Mouse (Mus musculus): ENCODE data around the gene Pmm1.
"Not testable (repeated sequence)": the region's sequence is repeated elsewhere in the genome, so short reads cannot be mapped to it uniquely, and the experiment has no call there.

The Pmm1 gene

GRCm38 (mm10) chr15:81925760-81926445 is 34.8 kb downstream of the Pmm1 start, which contains the start of gene Polr3h:
Gene Polr3h (minus strand): TSS chr15:81926240.
- peak; percentile 96 for DNase-seq

- DNase-seq = no peak
Observed at GRCm38 (mm10) chr15:81924933-81925332, 35.8 kb downstream of the Pmm1 start.

GRCm38 (mm10) chr15:81921255-81921654 is 39.5 kb downstream of the Pmm1 start:
- no peak for DNase-seq

GRCm38 (mm10) chr15:81920546-81921217 is 40.0 kb downstream of the Pmm1 start:
- DNase-seq = no peak

GRCm38 (mm10) chr15:81919062-81919461 is 41.7 kb downstream of the Pmm1 start:
- no peak for DNase-seq

GRCm38 (mm10) chr15:81917621-81918463 is 42.9 kb downstream of the Pmm1 start:
- DNase-seq = peak; percentile 79

GRCm38 (mm10) chr15:81917201-81917600 is 43.5 kb downstream of the Pmm1 start:
- no peak for DNase-seq

- no peak for DNase-seq
Observed at GRCm38 (mm10) chr15:81915663-81916062, 45.1 kb downstream of the Pmm1 start.

GRCm38 (mm10) chr15:81914668-81915067 is 46.1 kb downstream of the Pmm1 start:
- no peak for DNase-seq

- DNase-seq = no peak
Observed at GRCm38 (mm10) chr15:81912498-81912897, 48.2 kb downstream of the Pmm1 start.

- DNase-seq = not testable (repeated sequence)
Observed at GRCm38 (mm10) chr15:81908767-81909166, 52.0 kb downstream of the Pmm1 start.

GRCm38 (mm10) chr15:81907953-81908352 is 52.8 kb downstream of the Pmm1 start:
- no peak for DNase-seq

GRCm38 (mm10) chr15:81904939-81905338 is 55.8 kb downstream of the Pmm1 start:
- peak; percentile 87 for DNase-seq

Measured in right cerebral cortex, postnatal 14 days (tissue).